Mouse (Mus musculus): ENCODE measurements at regions not wholly inside any gene's neighbourhood (a gene's known extent, or its start where the extent isn't known, plus 50 kb on each side); places are given as distances from the start of the nearest gene placed in this dataset.

- Histone ChIP-seq H3K4me2 (ENCODE audit: low read depth, low read length, poor library complexity, severe bottlenecking) (no peak overlapping the region), H3K9me3 (ENCODE audit: low read length) (no peaks in the 10 kb centered on the region), H3K27me3 (ENCODE audit: insufficient read depth, low read length) (no peaks in the 10 kb centered on the region), H3K4me3 (ENCODE audit: low read depth, low read length) (no peak overlapping the region), H3K9ac (replicated peaks; ENCODE audit: low read length, poor library complexity, severe bottlenecking) (no peak overlapping the region), H3K4me1 (ENCODE audit: insufficient read depth, low read length) (no peaks in the 10 kb centered on the region), H3K27ac (ENCODE audit: low read depth, low read length) (no peak overlapping the region), H3K36me3 (ENCODE audit: insufficient read depth, low read length) (no peaks in the 10 kb centered on the region)
- DNase-seq (ENCODE audit: low spot score) = no peak
- TF ChIP-seq CTCF (IDR thresholded peaks at IDR 0.05) = no peak
- no peak for ATAC-seq (ENCODE audit: low FRiP score)
- WGBS = 23% methylated on average over 15 of the region's 15 CpGs
Observed at GRCm38 (mm10) chr13:107909343-107910067, 134.7 kb upstream of the Smim15 start.

- DNase-seq (ENCODE audit: low spot score) (no peak), ATAC-seq (ENCODE audit: low FRiP score) (no peak)
- Histone ChIP-seq H3K4me1 (ENCODE audit: insufficient read depth, low read length) (no peaks in the 10 kb centered on the region), H3K36me3 (ENCODE audit: insufficient read depth, low read length) (no peaks in the 10 kb centered on the region), H3K9me3 (ENCODE audit: low read length) (no peaks in the 10 kb centered on the region), H3K27ac (ENCODE audit: low read depth, low read length) (no peak overlapping the region), H3K4me2 (ENCODE audit: low read depth, low read length, poor library complexity, severe bottlenecking) (no peak overlapping the region), H3K4me3 (ENCODE audit: low read depth, low read length) (no peak overlapping the region), H3K27me3 (ENCODE audit: insufficient read depth, low read length) (no peaks in the 10 kb centered on the region), H3K9ac (replicated peaks; ENCODE audit: low read length, poor library complexity, severe bottlenecking) (no peak overlapping the region)
- 90% methylated on average over 5 of the region's 5 CpGs for WGBS
- TF ChIP-seq CTCF (IDR thresholded peaks at IDR 0.05) = no peak
Observed at GRCm38 (mm10) chr13:107907966-107908365, 136.3 kb upstream of the Smim15 start.

GRCm38 (mm10) chr13:107904851-107905250, 139.4 kb upstream of the Smim15 start:
- TF ChIP-seq CTCF (IDR thresholded peaks at IDR 0.05) = no peak
- Histone ChIP-seq H3K4me1 (ENCODE audit: insufficient read depth, low read length) (no peaks in the 10 kb centered on the region), H3K4me2 (ENCODE audit: low read depth, low read length, poor library complexity, severe bottlenecking) (no peak overlapping the region), H3K9ac (replicated peaks; ENCODE audit: low read length, poor library complexity, severe bottlenecking) (no peak overlapping the region), H3K4me3 (ENCODE audit: low read depth, low read length) (no peak overlapping the region), H3K36me3 (ENCODE audit: insufficient read depth, low read length) (no peaks in the 10 kb centered on the region), H3K9me3 (ENCODE audit: low read length) (no peaks in the 10 kb centered on the region), H3K27me3 (ENCODE audit: insufficient read depth, low read length) (no peaks in the 10 kb centered on the region), H3K27ac (ENCODE audit: low read depth, low read length) (no peak overlapping the region)
- WGBS = 76% methylated on average over 4 of the region's 4 CpGs
- ATAC-seq (ENCODE audit: low FRiP score) (no peak), DNase-seq (ENCODE audit: low spot score) (no peak)

- Histone ChIP-seq H3K27me3 (ENCODE audit: insufficient read depth, low read length) (no peaks in the 10 kb centered on the region), H3K9ac (replicated peaks; ENCODE audit: low read length, poor library complexity, severe bottlenecking) (no peak overlapping the region), H3K9me3 (ENCODE audit: low read length) (no peaks in the 10 kb centered on the region), H3K4me3 (ENCODE audit: low read depth, low read length) (no peak overlapping the region), H3K4me2 (ENCODE audit: low read depth, low read length, poor library complexity, severe bottlenecking) (no peak overlapping the region), H3K27ac (ENCODE audit: low read depth, low read length) (no peak overlapping the region), H3K36me3 (ENCODE audit: insufficient read depth, low read length) (no peaks in the 10 kb centered on the region), H3K4me1 (ENCODE audit: insufficient read depth, low read length) (no peaks in the 10 kb centered on the region)
- 70% methylated on average over 14 of the region's 14 CpGs for whole genome bisulfite sequencing
- TF ChIP-seq CTCF (IDR thresholded peaks at IDR 0.05) = no peak
- DNase-seq (ENCODE audit: low spot score) = no peak
- no peak for ATAC-seq (ENCODE audit: low FRiP score)
Observed at GRCm38 (mm10) chr13:107904051-107904740, 140.1 kb upstream of the Smim15 start.

- ATAC-seq (ENCODE audit: low FRiP score) = peak; percentile 54; the same call in 1 of the 2 replicates
- Histone ChIP-seq H3K4me1 (ENCODE audit: insufficient read depth, low read length) (no peaks in the 10 kb centered on the region), H3K27ac (ENCODE audit: low read depth, low read length) (0 out of 2 replicates have a peak overlapping the region, but pooled peaks have one; percentile 6), H3K36me3 (ENCODE audit: insufficient read depth, low read length) (no peaks in the 10 kb centered on the region), H3K9ac (replicated peaks; ENCODE audit: low read length, poor library complexity, severe bottlenecking) (no peak overlapping the region), H3K4me3 (ENCODE audit: low read depth, low read length) (no peak overlapping the region), H3K27me3 (ENCODE audit: insufficient read depth, low read length) (no peaks in the 10 kb centered on the region), H3K4me2 (ENCODE audit: low read depth, low read length, poor library complexity, severe bottlenecking) (no peak overlapping the region), H3K9me3 (ENCODE audit: low read length) (no peaks in the 10 kb centered on the region)
- WGBS = 45% methylated on average over 9 of the region's 9 CpGs
- DNase-seq (ENCODE audit: low spot score) = peak; percentile 67
- TF ChIP-seq CTCF (IDR thresholded peaks at IDR 0.05) = no peak
Observed at GRCm38 (mm10) chr13:107903150-107903959, 140.9 kb upstream of the Smim15 start.

All from midbrain, postnatal 0 days (tissue).